Mouse (Mus musculus) testis, postnatal 10 days (tissue): ENCODE results near the gene Rhobtb3.
"Not testable (repeated sequence)": the region's sequence is repeated elsewhere in the genome, so short reads cannot be mapped to it uniquely, and the experiment has no call there.

Experiments
- DNase-seq: peaks from one replicate; pipeline ENCODE4 v3.0.0; 2021; ENCODE audit warnings: low spot score

Rhobtb3 gene

DNA sequence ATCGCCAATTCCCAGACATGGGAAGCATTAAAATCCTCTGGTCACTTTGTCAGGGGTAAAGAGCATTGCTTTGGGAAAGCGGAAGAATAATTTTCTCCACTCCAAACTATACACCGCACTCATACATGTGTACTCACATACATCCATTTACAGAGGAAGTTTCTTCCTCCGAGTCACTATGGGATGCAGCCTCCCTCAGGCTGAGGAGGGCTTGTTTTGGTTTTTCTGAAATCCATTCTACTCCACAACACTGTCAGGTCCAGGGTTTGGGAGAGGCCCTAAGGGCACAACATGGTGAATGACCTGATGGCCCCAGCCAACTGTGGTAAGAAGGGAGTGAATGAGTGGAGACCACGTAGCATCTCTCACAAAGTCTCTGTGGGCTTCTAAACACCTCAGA is 14.7 kb downstream of the Rhobtb3 start:
- DNase-seq: not testable (repeated sequence)

DNA sequence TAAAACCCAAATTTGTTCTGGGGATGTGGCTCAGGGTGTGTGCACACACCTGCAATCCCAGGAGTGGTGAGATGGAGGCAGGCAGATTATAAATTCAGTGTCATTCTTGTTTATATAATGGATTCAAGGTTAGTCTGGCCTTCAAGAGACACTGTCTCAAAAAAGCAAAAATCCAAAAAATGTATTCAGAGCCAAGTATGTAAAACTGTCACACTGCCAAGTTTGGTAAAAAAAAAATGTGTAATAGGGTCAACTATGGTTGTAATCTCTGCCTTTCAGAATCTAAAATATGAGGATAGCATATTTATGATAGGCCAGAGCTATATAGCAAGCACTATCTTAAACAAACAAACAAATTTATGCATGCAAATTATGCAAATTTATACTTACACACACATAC is 15.8 kb downstream of the Rhobtb3 start:
- DNase-seq: no peak

DNA sequence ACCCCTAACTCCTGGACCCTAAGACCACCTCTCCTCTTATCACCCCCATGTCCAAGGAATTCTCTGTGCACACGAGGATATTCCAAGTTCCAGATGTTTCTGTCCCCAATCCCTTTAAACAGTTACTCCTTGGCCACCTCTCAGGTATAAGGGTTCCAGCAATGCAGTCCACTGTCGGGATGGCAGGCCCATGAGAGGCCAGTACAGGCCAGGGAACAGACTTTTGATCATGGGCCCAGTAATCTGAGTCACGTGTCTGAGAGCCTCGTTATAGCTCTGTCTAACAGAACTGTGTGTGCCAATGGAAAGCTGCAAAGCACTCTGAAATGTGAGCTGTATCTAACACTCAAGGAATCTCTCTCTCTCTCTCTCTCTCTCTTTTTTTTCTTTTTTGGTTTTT is 29.6 kb downstream of the Rhobtb3 start:
- no peak for DNase-seq

DNA sequence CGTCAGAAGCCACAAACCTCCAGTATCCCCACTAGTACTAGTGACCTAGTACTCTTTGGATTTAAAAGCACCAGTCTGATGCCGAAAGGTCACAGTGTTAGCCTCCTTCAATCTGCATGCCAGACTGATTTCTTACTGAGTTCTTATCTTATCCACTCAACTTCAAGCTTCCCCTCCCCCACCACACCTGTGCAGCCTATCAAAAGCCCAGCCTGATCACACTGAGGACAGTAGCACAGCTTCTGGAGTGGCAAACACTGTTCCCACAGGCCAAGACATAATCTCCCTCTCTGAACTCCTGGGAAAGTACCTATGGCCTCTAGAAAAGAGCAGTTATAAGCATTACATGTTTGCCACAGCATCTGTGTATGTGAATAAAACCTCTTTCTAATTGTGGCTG is 35.5 kb downstream of the Rhobtb3 start:
- no peak for DNase-seq

DNA sequence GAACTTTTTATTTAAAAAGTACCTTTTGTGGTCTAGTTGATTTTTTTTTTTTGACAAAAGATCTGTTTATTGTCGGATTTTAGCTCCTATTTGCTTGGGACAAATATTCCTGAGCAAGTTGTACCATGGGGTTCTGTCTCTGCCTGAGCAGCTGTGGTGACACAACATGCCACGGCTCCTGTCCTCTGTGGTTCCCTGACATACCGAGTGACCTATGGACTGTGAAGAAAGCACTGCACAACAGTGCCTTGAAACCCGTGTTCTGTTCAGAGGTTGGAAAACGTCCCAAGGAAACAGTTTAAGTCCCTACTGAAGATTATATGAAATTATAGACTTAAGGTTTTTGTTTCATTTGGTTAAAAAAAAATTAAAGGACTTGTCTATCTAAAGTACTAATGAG is 36.6 kb downstream of the Rhobtb3 start:
- no peak for DNase-seq

DNA sequence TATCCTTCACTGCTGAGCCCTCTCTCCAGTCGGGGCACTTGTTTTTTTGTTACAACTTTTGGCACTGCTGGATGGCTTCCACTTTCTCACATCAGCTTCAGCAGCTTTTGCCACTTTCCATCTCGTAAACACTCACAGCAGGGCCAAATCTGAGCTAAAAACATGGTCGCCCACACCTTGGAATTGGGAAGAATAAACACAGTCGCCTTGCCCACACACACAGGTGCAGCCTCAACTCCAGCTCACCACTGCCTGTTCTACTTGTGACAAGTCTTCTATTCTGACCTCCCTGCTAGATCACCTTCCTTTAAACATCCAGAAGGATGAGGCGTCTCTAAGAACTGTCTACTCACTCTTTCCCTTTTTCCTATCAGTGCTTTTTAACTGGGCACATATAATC is 39.1 kb downstream of the Rhobtb3 start:
- DNase-seq: no peak

DNA sequence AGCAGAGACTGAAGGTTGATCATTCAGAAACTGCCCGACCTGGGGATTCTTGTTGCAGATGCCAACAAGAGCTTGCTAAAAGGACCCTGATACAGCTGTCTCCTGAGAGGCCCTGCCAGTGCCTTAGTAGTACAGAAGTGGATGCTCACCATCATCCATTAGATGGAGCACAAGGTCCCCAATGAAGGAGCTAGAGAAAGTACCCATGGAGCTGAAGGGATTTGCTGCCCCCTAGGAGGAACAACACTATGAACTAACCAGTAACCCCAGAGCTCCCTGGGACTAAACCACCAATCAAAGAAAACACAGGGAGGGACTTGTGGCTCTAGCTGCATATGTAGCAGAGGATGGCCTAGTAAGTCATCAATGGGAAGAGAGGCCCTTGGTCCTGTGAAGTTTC is 42.8 kb downstream of the Rhobtb3 start:
- DNase-seq: not testable (repeated sequence)

DNA sequence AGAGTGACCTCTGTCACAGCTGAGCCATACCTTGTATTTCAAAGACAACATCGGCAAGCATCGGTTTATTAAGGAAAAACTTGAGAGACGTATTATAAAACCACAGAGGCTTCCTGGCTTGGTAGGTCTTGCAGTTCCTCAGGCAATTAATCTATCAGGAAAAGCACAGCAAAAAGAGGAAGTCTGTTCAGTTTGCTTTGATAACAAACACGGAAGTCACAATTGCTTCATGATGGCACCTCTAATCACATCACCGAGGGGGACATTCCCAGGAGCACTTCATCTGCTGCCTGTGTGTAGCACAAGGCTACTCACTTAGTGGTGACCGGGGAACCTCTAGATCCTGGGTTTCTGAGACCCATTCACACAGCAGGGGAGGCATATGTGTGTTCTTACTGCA is 50.8 kb downstream of the Rhobtb3 start:
- DNase-seq: no peak

DNA sequence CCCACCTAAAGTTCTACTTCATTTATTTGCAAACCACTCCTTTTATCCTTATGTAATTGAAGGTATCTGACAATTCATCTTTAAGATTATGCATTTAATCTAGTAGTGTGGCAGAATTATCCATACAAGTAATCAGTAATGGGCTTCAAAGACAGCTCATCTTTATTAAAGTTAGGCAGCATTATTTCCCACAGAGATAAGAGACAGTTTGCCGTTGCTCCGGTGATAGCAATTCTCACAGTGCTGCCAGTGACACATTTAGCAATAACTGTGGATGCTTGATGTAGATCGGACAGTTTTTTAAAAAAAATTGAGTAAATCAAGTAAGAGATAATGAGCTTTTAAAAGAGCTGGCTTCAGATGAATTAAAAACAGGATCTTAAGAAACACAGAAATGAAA is 51.4 kb downstream of the Rhobtb3 start:
- DNase-seq: no peak

DNA sequence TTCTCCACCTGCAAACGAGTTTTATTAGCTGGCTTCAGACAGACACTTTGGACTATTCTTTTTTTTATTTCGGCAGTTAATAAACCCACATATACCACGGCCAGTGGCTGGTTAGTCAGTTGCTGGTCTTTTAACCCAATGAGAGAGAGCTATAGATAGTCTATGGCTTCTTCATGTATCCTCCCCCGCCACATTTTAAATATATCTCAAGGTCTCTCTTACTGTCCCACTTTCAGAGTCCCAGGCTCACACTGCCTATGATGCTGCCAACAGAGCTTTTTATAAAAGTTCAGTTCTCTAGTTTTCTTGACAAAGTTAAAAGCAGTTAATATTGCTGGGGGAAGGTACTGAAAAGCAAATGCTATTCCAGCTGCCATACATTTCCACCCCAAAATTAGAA is 51.9 kb downstream of the Rhobtb3 start:
- DNase-seq: no peak

DNA sequence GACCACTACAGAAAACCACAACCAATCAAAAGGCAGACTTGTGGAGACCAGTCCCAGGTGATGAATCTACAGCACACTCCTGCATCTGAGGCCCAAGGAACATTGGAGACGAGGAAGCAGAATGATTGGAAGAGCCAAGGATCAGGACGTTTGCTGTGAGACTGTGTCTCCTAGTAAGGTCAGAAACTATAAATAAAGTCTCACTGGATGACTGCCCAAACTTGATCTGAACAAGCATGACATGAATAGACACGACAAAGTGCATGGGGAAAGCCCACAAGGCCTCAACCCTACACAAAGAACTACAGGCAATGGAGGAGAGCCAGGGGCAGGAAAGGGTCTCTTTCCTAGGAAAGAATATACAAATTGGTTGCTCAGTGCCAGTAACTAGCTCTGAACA is 59.9 kb downstream of the Rhobtb3 start:
- no peak for DNase-seq

DNA sequence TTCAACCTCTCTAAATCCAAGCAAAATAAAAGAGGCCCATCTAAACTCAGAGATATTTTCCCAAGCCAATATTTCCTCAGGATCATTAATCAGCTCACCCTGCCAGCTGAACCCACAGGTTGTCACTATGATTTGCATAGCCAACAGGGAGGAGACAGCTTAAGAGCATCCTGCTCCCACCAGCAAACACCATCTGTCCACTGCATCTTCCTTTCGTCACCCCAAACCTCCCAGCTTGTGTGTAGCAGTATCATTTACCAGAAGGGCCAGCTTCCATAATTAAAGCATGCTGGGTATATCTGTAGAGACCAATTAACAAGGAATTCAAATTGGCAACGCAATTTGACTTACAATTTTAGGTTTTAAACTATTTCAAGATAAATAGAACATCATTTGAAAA is 63.2 kb downstream of the Rhobtb3 start:
- no peak for DNase-seq

DNA sequence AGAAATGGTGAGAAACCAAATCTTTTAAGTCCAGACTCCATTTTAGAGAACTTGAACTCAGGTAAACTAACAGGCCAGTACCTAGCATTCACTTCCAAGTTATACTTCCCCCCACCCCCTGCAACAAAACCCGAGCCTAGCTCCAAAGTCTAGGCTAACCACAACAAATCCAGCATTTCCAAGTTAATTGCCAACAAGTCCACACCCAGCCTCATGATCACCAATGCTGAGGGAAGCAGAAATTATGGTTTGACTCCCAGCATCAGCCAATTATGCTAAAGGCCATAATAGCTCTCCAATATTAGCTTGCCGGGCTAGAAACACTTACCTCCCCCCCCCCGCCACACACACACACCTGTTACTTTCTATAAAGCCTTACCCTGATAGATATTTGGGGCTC is 64.0 kb downstream of the Rhobtb3 start:
- no peak for DNase-seq

DNA sequence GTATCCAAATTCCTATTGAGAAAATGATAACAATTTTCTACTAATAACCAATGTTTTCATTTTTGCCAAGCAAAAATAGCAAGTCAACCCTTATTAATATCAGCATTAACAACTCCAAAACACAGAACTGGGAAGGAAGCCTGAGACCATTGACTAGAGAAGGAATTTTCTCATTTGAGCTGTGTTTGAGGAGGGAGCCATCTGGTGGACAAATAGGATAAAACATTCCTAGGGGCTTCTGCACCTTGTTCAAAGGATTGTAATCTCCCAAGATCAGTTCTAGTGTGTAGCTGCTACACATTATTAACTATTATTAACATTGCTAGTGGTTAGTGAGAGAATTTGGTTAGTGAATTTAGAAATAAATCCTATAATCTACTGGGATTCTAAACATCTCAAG is 65.8 kb downstream of the Rhobtb3 start:
- DNase-seq: no peak

DNA sequence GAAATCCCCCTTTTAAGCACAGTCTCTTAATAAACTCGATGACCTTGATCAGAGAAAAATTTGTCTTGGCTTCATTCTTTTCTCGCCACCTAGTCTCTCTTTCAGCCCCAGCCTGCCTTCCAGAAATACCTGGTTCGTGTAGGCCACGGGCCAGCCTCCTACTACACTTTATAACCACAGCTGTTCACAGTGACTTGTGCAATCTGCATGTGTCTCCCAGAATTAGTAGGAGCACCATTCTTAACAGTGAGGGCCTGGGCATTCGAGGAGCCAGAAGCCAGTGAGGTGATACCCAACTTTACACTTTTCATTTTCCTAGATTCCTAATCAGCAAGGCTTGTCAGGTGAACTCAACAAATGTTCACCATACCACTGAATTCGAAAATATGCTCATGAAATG is 67.1 kb downstream of the Rhobtb3 start:
- no peak for DNase-seq

DNA sequence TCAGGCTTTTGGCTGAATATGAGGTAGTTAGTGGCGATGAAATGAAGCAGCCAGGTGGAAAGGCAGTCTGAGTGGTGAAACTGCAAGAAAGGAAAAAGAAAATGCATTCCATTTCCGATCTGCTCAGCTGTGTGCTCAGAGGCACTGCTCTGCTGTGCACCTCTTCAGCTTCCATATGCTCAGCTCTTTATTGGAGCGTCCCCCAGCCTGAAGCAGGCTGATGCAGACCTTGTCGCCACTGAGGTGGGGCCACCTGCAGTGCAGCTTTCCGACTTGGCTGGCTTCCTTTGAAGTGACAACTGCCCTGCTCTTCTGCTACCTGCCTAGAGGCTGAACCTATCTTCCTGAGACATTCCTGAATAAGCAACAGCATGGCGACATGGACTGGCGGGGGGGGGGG is 67.5 kb downstream of the Rhobtb3 start:
- DNase-seq: not testable (repeated sequence)

DNA sequence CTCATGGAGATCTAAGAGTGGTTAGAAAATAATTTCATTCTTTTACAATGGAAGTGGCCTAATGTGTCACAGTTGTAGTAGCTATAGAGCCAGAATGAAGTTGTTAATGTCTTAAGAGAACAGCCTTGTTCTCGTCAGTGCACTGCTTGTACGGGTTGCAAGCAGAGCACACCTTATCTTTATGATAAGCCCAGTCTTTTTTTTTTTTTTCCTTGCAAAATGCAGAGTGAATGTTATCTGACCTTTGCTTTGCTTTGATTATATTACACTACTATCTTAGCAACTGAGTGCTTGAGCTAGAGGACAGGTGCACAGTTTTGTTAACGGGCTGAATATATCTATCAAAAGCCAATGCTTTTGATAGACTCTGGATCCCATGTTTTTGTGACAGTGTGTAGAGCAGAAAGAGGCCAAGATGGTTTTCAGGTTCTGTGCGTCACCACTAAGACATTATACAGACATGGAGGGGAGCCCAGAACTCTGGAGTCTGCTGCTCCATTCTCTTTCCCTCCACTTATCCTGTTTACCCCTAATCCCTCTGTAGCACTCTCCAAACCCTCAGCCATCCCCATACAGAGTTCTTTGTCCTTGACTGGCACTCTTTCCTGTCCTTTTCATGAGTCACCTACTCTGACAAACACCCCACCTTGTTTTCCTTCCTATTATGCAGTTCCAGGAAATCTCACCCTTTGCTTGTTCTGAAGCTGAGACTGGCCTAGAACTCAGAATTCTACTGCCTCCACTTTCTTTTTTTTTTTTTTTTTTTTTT is 68.9 kb downstream of the Rhobtb3 start:
- DNase-seq: no peak

DNA sequence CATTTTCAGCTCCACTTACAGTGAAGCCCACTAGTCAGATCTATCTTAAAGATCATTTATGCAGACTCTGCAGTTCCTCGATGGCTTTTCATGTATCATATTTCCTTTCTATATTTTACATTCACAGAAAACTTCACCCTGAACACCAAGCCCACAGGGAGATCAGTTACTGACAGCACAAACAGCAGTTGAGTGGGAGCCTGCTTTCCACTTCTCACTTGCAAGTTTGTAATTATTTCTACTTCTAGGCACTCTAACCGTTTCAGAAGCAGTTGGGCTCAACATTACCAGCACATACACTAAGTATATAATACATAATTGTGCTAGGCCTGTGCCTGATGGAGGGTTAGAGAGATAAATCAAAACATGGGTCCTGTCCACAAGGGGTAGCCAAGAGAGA is 75.8 kb downstream of the Rhobtb3 start:
- DNase-seq: no peak

DNA sequence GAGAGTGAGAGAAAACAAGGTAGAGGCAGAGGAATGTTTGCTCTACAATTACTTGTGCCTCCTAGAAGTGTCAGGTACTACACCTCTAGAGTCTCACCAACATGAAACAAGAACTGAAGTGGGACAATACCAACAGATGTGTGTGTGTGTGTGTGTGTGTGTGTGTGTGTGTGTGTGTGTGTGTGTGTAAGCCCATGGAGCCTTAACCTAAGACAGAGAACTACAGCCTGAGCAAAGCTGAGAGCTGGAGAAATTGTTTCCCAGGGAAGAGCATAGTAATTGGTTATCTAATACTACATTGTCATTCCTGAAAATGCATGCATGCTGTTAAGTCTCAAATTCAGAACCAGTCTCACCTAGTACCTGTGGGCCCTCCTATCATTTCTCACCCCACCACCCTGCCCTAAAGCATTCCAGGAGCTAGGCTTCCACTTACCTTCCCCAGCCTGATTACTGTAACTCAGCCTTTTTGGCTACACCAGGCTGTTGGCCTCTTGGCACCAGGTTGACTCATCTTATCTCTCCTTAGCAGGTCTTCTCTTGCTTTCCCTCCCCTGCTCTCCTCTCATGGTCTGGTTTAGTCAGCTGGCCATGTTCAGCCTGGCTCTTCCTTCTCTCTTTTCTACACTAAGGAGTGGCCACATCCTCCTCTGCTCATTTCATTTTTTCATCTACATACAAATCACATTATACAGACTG is 78.1 kb downstream of the Rhobtb3 start:
- DNase-seq: no peak

DNA sequence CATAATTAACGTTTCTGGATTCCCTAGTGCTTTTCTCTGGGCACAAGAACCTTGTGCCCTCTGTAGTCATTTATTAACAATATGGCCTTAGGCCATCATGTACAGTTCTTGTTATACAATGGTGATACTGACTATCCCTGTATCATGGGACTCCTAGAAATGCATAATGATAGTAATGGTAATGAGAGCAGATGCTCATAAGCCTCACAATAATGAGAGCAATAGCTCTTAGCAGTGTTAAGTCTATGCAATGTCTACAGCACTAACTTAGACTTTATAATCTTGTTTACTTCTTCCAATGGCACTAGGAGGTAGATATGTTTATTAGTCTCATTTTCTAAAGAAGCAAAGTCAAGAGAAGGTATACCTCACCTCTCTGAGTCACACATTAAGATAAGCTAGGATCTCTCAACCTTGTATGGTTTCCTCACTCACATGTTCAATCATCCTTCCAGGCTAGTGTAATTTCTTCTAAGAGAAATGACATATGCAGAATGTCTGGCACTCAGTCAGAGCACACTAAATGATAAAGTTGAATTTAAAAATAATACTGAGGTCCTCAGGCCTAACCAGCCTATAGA is 84.4 kb downstream of the Rhobtb3 start:
- DNase-seq: no peak

DNA sequence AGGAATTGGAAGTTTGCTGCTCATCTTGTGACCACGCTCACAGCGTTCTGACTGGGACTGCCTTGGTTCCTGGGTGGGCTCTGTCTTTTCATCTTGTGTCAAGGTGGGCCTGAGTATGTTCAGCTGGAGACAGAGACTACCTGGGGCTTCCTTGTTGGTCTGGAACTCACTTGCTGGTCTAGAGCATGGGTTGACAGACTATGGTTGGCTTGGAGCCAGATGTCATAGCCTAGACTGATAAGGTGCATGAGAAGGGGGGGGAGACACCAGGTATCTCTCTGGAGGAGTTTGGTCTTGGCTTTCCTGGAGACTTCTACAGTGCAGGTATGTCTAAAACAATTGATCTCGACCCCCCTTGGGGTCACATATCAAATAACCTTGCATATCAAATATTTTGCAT is 90.6 kb downstream of the Rhobtb3 start:
- no peak for DNase-seq

DNA sequence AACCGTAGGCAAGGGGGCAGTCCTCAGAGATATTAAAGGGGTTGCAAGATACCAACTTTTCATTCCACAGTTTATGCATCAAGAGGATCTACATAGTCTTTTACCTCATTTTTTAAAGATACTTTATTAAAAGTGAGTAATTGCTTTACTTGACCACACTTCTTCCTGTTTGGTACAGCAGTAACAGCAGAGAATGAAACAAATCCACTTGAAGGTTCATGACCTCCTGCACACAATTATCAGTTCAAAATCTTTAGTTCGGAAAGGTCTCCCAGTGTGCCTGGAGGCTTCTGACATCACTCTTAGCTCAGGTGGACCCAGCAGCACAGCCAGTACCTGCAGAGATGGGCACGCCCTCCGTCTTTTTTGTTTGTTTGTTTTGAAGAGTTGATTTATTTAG is 91.7 kb downstream of the Rhobtb3 start:
- no peak for DNase-seq

DNA sequence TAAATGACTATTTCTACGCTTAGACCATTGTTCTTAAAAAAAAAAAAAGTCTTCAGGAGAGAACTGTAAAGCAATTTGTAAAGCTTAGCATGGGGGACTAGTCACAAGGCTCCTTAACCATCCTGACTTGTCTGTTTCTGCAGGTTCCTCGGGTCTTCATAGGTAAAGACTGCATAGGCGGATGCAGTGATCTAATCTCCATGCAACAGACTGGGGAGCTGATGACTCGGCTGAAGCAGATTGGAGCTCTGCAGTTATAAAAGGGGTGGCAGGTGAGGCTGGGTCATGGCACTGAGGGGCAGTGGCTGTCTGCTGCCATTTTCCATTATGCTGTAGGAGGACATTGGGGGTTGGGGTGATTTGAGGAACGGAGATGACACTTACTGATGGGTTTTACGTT is 96.7 kb downstream of the Rhobtb3 start:
- DNase-seq: no peak
